Mouse (Mus musculus) stomach, postnatal 0 days (tissue): ENCODE measurements around the gene Tmem222.

Experiments used
- CTCF ChIP-seq: IDR thresholded peaks from 2 replicates; pipeline ENCODE4 v1.5.1; 2016; ENCODE audit warnings: antibody characterized with exemption, low read depth, mild to moderate bottlenecking, moderate library complexity
- EP300 ChIP-seq: optimal IDR thresholded peaks from 2 replicates; pipeline ENCODE3; 2016; ENCODE audit warnings: antibody characterized with exemption

GRCm38 (mm10) chr4:133220656-133221055 lies 56.9 kb downstream of the Tmem222 start:
- no peak for TF ChIP-seq CTCF
- no peak for TF ChIP-seq EP300
